Mouse (Mus musculus): ENCODE measurements around the gene Kcnmb3.

Gene Kcnmb3

DNA sequence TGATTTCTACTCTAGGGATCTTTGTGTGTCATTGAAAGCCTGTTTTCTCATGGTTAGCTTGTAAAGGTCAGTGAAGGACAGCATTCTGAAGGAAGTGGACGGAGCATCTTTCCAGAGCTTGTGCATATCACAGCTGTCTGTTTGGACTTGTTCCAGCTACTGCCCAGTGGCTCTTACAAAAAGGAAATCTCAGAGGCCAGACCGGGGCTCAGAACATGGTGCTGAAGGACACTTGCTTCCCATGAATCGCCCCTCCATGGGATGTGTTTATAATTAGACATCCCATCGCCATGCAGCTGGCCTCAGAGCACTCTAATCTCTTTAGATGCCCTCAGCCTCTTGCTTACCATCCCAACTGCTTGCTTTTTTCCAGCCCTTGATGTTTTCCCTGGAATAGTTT lies 63.1 kb downstream of the Kcnmb3 start:
- H3K9me3 ChIP-seq (ENCODE audit: low read length), result no peaks in the 10 kb centered on the region
- H3K27me3 ChIP-seq (ENCODE audit: insufficient read depth, low read length), result no peaks in the 10 kb centered on the region
- no peak for TF ChIP-seq NANOG (IDR thresholded peaks at IDR 0.05; ENCODE audit: borderline replicate concordance, low read length)
- no peak for TF ChIP-seq POU5F1 (IDR thresholded peaks at IDR 0.05; ENCODE audit: borderline replicate concordance, low read length)
- TF ChIP-seq CTCF (conservative IDR thresholded peaks at IDR 0.05; ENCODE audit: low read length), result no peak
- 0 out of 2 replicates have a peak, but pooled peaks cover 3% of the 10 kb centered on the region for H3K36me3 ChIP-seq (ENCODE audit: insufficient read depth, low read length)
- no peak overlapping the region for H3K4me3 ChIP-seq (replicated peaks; ENCODE audit: low read length)
- H3K4me1 ChIP-seq (replicated peaks; ENCODE audit: low read depth, low read length), result peaks cover 11% of the 10 kb centered on the region; the same call in 1 of the 2 replicates

DNA sequence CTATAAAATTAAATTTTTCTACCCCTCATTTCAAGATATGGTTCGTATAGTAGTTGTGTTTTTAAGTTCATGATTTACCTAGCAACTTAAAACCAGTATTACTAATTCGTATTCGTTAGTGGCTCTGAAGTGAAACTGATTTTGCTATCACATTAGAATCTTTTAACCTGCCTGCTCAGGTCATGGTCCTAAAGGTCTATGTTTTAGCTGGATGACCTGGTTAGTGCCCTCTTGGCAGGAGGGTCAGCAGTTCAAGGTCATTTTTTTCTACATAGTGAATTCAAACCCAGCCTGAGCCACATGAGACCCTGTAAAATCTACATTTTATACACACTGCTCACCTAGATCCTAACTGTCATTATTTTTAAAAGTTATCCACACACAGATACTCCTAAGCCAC lies 63.7 kb downstream of the Kcnmb3 start:
- no peaks in the 10 kb centered on the region for H3K27me3 ChIP-seq (ENCODE audit: insufficient read depth, low read length)
- TF ChIP-seq NANOG (IDR thresholded peaks at IDR 0.05; ENCODE audit: borderline replicate concordance, low read length) (no peak), CTCF (conservative IDR thresholded peaks at IDR 0.05; ENCODE audit: low read length) (no peak), POU5F1 (IDR thresholded peaks at IDR 0.05; ENCODE audit: borderline replicate concordance, low read length) (no peak)
- H3K4me1 ChIP-seq (replicated peaks; ENCODE audit: low read depth, low read length), result peaks cover 5% of the 10 kb centered on the region; the same call in 1 of the 2 replicates
- H3K4me3 ChIP-seq (replicated peaks; ENCODE audit: low read length), result no peak overlapping the region
- peaks cover 3% of the 10 kb centered on the region; the same call in 1 of the 2 replicates for H3K36me3 ChIP-seq (ENCODE audit: insufficient read depth, low read length)
- H3K9me3 ChIP-seq (ENCODE audit: low read length), result no peaks in the 10 kb centered on the region

GRCm38 (mm10) chr3:32427695-32428094 lies 64.3 kb downstream of the Kcnmb3 start:
- TF ChIP-seq CTCF (conservative IDR thresholded peaks at IDR 0.05; ENCODE audit: low read length) (no peak), NANOG (IDR thresholded peaks at IDR 0.05; ENCODE audit: borderline replicate concordance, low read length) (no peak), POU5F1 (IDR thresholded peaks at IDR 0.05; ENCODE audit: borderline replicate concordance, low read length) (no peak)
- peaks cover under 1% of the 10 kb centered on the region; the same call in 1 of the 2 replicates for H3K4me1 ChIP-seq (replicated peaks; ENCODE audit: low read depth, low read length)
- H3K4me3 ChIP-seq (replicated peaks; ENCODE audit: low read length), result no peak overlapping the region
- H3K36me3 ChIP-seq (ENCODE audit: insufficient read depth, low read length), result peaks cover 3% of the 10 kb centered on the region; the same call in 1 of the 2 replicates
- no peaks in the 10 kb centered on the region for H3K27me3 ChIP-seq (ENCODE audit: insufficient read depth, low read length)
- H3K9me3 ChIP-seq (ENCODE audit: low read length), result no peaks in the 10 kb centered on the region
